Mouse (Mus musculus): Measurements from ENCODE around the gene Ddx49.

Gene Ddx49

GRCm38 (mm10) chr8:70259043-70259442 is 43.2 kb downstream of the Ddx49 start:
- DNase-seq: no peak

GRCm38 (mm10) chr8:70258600-70258999 is 43.7 kb downstream of the Ddx49 start:
- no peak for DNase-seq

DNA sequence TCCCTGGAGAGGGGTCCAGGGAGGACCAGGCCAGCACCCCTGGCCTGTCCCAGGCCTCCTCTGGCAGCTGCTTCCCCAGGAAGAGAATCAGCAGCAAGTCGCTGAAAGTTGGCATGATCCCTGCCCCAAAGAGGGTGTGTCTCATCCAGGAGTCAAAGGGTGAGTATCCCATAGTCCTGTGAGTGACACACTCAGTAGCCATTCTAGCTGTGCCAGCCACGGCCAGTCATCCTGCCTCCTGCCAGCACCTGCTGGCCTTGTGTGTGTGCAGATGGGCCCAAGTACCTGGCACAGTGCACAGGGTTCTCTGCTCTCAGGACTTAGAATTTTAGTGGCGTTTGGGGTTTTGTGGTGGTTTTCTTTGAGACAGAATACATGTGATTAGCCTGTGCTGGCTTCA is 44.8 kb downstream of the Ddx49 start:
- peak; percentile 73 for DNase-seq

DNA sequence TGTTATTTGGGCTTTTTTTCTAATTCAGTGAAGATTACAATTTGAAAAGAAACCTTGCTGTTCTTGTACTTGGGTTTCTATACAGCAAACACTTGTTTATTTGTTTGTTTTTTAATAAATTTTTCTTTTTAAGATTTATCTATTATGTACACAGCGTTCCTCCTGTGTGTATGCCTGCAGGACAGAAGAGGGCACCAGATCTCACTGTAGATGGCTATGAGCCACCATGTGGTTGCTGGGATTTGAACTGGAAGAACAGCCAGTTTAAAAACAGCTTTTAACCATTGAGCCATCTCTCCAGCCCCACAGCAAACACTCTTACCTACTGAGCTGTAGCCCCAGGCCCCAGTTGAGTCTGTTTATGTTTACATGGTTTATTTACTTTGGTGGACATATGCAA is 47.7 kb downstream of the Ddx49 start:
- no peak for DNase-seq

DNA sequence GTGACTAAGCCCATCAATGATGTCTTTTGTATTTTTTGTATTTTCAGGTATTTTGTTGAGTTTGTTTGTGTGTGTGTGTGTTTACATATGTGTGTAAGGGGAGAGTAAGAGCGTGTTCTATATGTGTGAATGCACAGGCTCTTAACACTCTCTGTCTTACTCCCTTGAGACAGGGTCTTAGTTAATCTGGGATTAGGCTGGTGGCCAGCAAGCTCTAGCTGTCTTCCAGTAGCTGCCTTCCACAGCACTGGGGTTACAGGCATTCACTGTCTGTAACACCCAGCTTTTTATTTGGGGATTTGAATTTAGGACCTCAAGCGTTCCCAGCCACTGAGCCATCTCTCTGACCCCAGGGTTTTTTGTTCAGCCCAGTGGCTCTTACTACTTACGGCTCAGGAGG is 54.4 kb downstream of the Ddx49 start:
- no peak for DNase-seq

GRCm38 (mm10) chr8:70246622-70247021 is 55.7 kb downstream of the Ddx49 start:
- DNase-seq: no peak
